Mouse (Mus musculus) heart, adult 2 months (tissue): ENCODE data around the gene Itih3. TPM values are rescaled to one million over a fixed set of nuclear protein-coding genes. Genes with fewer than 3 reads are reported as not detected.

Experiments
- DNase-seq, 2 experiments: peaks; one replicate each; pipeline ENCODE4 v3.0.0; 2021
- H3K27ac ChIP-seq: fragments of 200-600 bp; 2 replicates; pipeline ENCODE4 v1.8.1; 2022
- H3K27me3 ChIP-seq: fragments of 200-500 bp; 2 replicates; pipeline ENCODE4 v1.6.1; 2012; ENCODE audit warnings: mild to moderate bottlenecking, low read length, inconsistent platforms, mixed read lengths; ENCODE audit not compliant: control insufficient read depth, insufficient read depth
- H3K36me3 ChIP-seq: fragments of 200-500 bp; 2 replicates; pipeline ENCODE4 v1.6.1; 2012; ENCODE audit warnings: low read length, inconsistent platforms; ENCODE audit not compliant: control insufficient read depth, insufficient read depth
- H3K4me1 ChIP-seq: fragments of 200-500 bp; 2 replicates; pipeline ENCODE4 v1.6.1; 2011; ENCODE audit warnings: low read length; ENCODE audit not compliant: control insufficient read depth, insufficient read depth
- H3K4me3 ChIP-seq: fragments of 200-600 bp; 2 replicates; pipeline ENCODE4 v1.8.1; 2022
- H3K79me2 ChIP-seq: fragments of 200-500 bp; replicated peaks from 2 replicates; pipeline ENCODE4 v1.6.1; 2012; ENCODE audit warnings: mild to moderate bottlenecking, inconsistent platforms, low read length, moderate library complexity, mixed read lengths; ENCODE audit not compliant: control insufficient read depth, insufficient read depth
- H3K9ac ChIP-seq: fragments of 200-500 bp; 2 replicates; pipeline ENCODE4 v1.6.1; 2012; ENCODE audit warnings: low read depth, mild to moderate bottlenecking, control low read depth, inconsistent platforms, low read length, mixed read lengths
- CTCF ChIP-seq: fragments of 200-600 bp; IDR thresholded peaks from 2 replicates; pipeline ENCODE4 v1.8.1; 2022; ENCODE audit warnings: antibody characterized with exemption, mild to moderate bottlenecking, moderate library complexity
- EP300 ChIP-seq: fragments of 200-500 bp; IDR thresholded peaks from 2 replicates; pipeline ENCODE4 v1.6.1; 2011; ENCODE audit warnings: low read depth, low read length, control low read depth; ENCODE audit not compliant: insufficient read depth
- POLR2A ChIP-seq: fragments of 200-500 bp; IDR thresholded peaks from 2 replicates; pipeline ENCODE4 v1.6.1; 2011; ENCODE audit warnings: mild to moderate bottlenecking, low read depth, low read length, control low read depth; ENCODE audit not compliant: insufficient read depth
- WGBS: fragments of 180-500 bp; shearing (Covaris S2); methylation state at CpG from one replicate; pipeline ENCODE4 v1.1.7; 2018; 5-methylcytosine and 5-hydroxymethylcytosine counted together
- intact Hi-C: fragments of 180-260 bp; cut with DNase I; formaldehyde crosslinking; loops from one replicate; pipeline ENCODE4 v1.15.1; 2025
- polyA plus RNA-seq: library from polyadenylated mRNA; depleted of rRNA; stranded (reverse); fragments of >200 nt; gene quantifications from 2 replicates; pipeline ENCODE4 v1.2.3, GENCODE M21; 2012
- total RNA-seq, 2 experiments: library from RNA; stranded (reverse); gene quantifications; 2 replicates each; pipeline ENCODE4 v1.2.3; 2021

Gene Itih3
- total and polyA plus RNA-seq, 3 experiments, result 0.25 to 0.86 (median 0.82) TPM

DNA sequence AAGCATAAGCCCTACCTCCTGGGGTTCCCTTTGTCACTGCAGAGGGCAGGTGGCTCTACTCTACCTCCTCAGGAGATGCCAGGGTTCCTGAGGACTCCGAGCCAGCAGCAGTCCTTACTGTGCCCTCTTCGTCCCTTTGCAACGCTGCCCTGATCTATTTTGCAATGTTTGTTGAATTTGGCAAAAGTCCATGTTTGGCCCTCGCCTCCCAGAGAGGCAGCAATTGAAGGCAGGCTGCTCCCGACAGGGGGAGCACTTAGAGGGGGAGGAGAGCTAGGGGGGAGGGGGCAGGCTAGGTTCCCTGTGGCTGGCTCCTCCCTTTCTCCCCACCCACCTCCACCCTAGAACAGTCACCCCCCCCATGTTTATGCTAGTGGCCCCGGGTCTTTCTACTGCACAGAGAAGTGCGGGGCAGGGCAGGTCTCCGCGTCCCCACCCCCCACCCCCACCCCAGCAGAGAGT is 35.3 kb downstream of the Itih3 start:
- H3K27ac ChIP-seq, result peak overlapping the region; percentile 61
- H3K36me3 ChIP-seq, result no peaks in the 10 kb centered on the region
- peaks cover 4% of the 10 kb centered on the region for H3K4me1 ChIP-seq
- H3K79me2 ChIP-seq, result no peaks in the 10 kb centered on the region
- no peaks in the 10 kb centered on the region for H3K27me3 ChIP-seq
- H3K9ac ChIP-seq, result no peak overlapping the region
- TF ChIP-seq EP300 (no peak), CTCF (peak; percentile 56)
- 4% methylated on average over 9 of the region's 9 CpGs for WGBS
- peak; percentile 65 to 69 for DNase-seq
- intact Hi-C loops, result no loop called here
- no peak overlapping the region for H3K4me3 ChIP-seq

- Histone ChIP-seq H3K27me3 (no peaks in the 10 kb centered on the region), H3K27ac (no peak within 1 kb of the TSS), H3K9ac (no peak within 1 kb of the TSS), H3K79me2 (no peaks in the 10 kb centered on the region), H3K4me1 (peaks cover 4% of the 10 kb centered on the region), H3K4me3 (no peak within 1 kb of the TSS), H3K36me3 (no peaks in the 10 kb centered on the region)
- intact Hi-C loops, result no loop called here
- WGBS, result 70% methylated on average over 3 of the region's 3 CpGs
- no peak for DNase-seq
- TF ChIP-seq EP300 (no peak), POLR2A (no peak), CTCF (no peak)
Measured at GRCm38 (mm10) chr14:30886204-30886603, 37.4 kb downstream of the Itih3 start, which contains the start of gene Itih4. Gene Itih4 (plus strand): TSS chr14:30886476.

DNA sequence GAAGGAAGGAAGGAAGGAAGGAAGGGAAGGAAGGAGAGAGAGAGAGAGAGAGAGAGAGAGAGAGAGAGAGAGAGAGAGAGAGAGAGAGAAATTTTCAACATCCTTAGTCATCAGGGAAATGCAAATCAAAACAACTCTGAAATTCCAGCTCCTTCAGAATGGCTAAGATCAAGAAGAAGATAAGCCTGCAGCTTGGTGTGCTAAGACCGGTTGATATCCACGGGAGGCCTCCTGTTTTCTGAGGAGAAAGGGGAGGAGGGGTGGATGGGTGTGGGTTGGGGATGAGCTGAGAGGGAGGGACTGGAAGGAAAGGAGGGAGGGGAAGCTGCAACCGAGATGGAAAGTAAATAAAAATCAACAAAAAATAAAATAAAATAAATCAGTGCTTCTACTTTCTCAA is 38.3 kb downstream of the Itih3 start:
- no peak for DNase-seq
- Histone ChIP-seq H3K27ac (no peak overlapping the region), H3K4me1 (peaks cover 4% of the 10 kb centered on the region), H3K36me3 (no peaks in the 10 kb centered on the region), H3K4me3 (no peak overlapping the region), H3K27me3 (no peaks in the 10 kb centered on the region), H3K79me2 (no peaks in the 10 kb centered on the region), H3K9ac (no peak overlapping the region)
- intact Hi-C loops, result no loop called here
- TF ChIP-seq POLR2A, result no peak
- TF ChIP-seq EP300, result no peak
- TF ChIP-seq CTCF, result no peak
- 14% methylated on average over 3 of the region's 3 CpGs for WGBS

DNA sequence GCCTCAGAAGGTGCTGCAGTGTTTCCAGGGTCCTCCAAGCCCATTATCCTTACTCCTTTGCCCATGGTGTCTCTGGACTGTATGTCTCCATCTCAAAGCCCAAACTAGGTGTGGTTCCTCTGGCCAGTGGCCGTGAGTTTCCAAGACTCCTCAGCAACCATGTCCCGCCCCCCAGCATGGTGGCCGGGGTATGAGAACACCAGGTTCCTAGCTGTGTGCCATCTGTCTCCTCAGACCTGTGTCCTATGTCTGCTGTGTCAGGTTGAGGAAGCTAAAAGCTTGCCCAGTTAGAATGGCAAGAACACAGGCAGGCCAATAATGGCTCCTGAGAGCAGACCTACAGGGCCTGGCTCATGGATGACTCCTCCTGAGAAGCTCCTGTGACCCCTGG is 41.8 kb downstream of the Itih3 start:
- Histone ChIP-seq H3K79me2 (no peaks in the 10 kb centered on the region), H3K27ac (no peak overlapping the region), H3K9ac (no peak overlapping the region), H3K4me3 (no peak overlapping the region), H3K27me3 (no peaks in the 10 kb centered on the region), H3K4me1 (peaks cover 11% of the 10 kb centered on the region), H3K36me3 (no peaks in the 10 kb centered on the region)
- TF ChIP-seq POLR2A (no peak), CTCF (no peak; the same call in 1 of the 2 replicates), EP300 (no peak)
- 95% methylated on average over 3 of the region's 3 CpGs for WGBS
- intact Hi-C loops, result loop anchor here (1.0 to 5.0 kb wide), 2 partner anchors 14 to 66 kb away; no protein-coding TSS in a partner anchor
- no peak for DNase-seq

- Histone ChIP-seq H3K27me3 (no peaks in the 10 kb centered on the region), H3K4me1 (peaks cover 13% of the 10 kb centered on the region), H3K4me3 (no peak overlapping the region), H3K36me3 (no peaks in the 10 kb centered on the region), H3K9ac (no peak overlapping the region), H3K79me2 (no peaks in the 10 kb centered on the region), H3K27ac (peak overlapping the region; percentile 85; the same call in 1 of the 2 replicates)
- DNase-seq, result peak; percentile 52 to 82
- 78% methylated on average over 17 of the region's 17 CpGs for WGBS
- intact Hi-C loops, result loop anchor here (1.0 to 5.0 kb wide), 2 partner anchors 14 to 66 kb away; no protein-coding TSS in a partner anchor
- TF ChIP-seq EP300 (no peak), POLR2A (no peak), CTCF (peak; percentile 92)
Measured at GRCm38 (mm10) chr14:30880811-30881717, 42.5 kb downstream of the Itih3 start.

DNA sequence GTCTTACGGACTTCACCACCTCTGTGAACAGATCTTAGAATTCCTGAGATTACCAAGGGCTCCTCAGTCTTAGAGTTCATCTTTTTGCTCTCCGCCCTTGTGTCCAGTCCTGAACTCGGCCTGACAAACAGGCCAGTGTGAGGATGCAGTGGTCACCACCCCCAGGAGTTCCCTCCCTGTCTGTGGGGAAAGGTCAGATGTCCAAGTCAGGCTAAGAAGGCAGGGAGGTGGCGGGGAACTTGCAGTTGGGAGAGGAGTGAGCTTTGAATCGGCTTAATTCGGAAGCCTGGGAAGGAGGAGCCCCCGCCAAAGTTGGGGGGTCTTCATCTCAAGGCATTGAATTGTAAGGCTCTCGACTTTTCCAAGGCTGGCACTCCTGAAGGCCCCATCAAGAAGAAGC is 43.3 kb downstream of the Itih3 start:
- intact Hi-C loops, result loop anchor here (5.0 kb wide), 1 partner anchor 67 kb away; no protein-coding TSS in a partner anchor
- Histone ChIP-seq H3K9ac (peak overlapping the region; percentile 55; the same call in 1 of the 2 replicates), H3K36me3 (no peaks in the 10 kb centered on the region), H3K27me3 (no peaks in the 10 kb centered on the region), H3K79me2 (no peaks in the 10 kb centered on the region), H3K4me3 (peak overlapping the region; percentile 31; the same call in 1 of the 2 replicates), H3K27ac (peak overlapping the region; percentile 85), H3K4me1 (peaks cover 13% of the 10 kb centered on the region)
- no peak for DNase-seq
- no peak for TF ChIP-seq EP300
- no peak for TF ChIP-seq CTCF
- no peak for TF ChIP-seq POLR2A
- WGBS, result 66% methylated on average over 8 of the region's 8 CpGs
